Mouse (Mus musculus): Measurements from ENCODE around the gene Pcsk4.

Pcsk4 gene

GRCm38 (mm10) chr10:80296824-80297223 lies 32.5 kb downstream of the Pcsk4 start:
- DNase-seq (ENCODE audit: low read depth): no peak

GRCm38 (mm10) chr10:80295618-80296425 lies 33.5 kb downstream of the Pcsk4 start, which contains the start of gene Apc2:
TSS of gene Apc2 (plus strand) at chr10:80295977.
- peak; percentile 87 for DNase-seq (ENCODE audit: low read depth)

GRCm38 (mm10) chr10:80294788-80295303 lies 34.5 kb downstream of the Pcsk4 start:
- no peak for DNase-seq (ENCODE audit: low read depth)

GRCm38 (mm10) chr10:80294311-80294710 lies 35.0 kb downstream of the Pcsk4 start:
- DNase-seq (ENCODE audit: low read depth): no peak

- peak; percentile 61 for DNase-seq (ENCODE audit: low read depth)
These were observed 36.0 kb downstream of the Pcsk4 start for GRCm38 (mm10) chr10:80293325-80293724.

- peak; percentile 98 for DNase-seq (ENCODE audit: low read depth)
These were observed 36.8 kb downstream of the Pcsk4 start, which contains the start of gene Rps15 for GRCm38 (mm10) chr10:80292251-80293146. TSS of gene Rps15 (plus strand) at chr10:80292453.

- no peak for DNase-seq (ENCODE audit: low read depth)
These were observed 40.6 kb downstream of the Pcsk4 start for GRCm38 (mm10) chr10:80288657-80289056.

GRCm38 (mm10) chr10:80288097-80288496 lies 41.2 kb downstream of the Pcsk4 start:
- no peak for DNase-seq (ENCODE audit: low read depth)

- no peak for DNase-seq (ENCODE audit: low read depth)
These were observed 43.9 kb downstream of the Pcsk4 start for GRCm38 (mm10) chr10:80285222-80286070.

- DNase-seq (ENCODE audit: low read depth): no peak
These were observed 46.5 kb downstream of the Pcsk4 start for GRCm38 (mm10) chr10:80282481-80283441.

GRCm38 (mm10) chr10:80281921-80282371 lies 47.4 kb downstream of the Pcsk4 start:
- DNase-seq (ENCODE audit: low read depth): no peak

- no peak for DNase-seq (ENCODE audit: low read depth)
These were observed 48.0 kb downstream of the Pcsk4 start for GRCm38 (mm10) chr10:80281304-80281703.

GRCm38 (mm10) chr10:80279273-80279672 lies 50.0 kb downstream of the Pcsk4 start:
- DNase-seq (ENCODE audit: low read depth): no peak

- no peak for DNase-seq (ENCODE audit: low read depth)
These were observed 50.9 kb downstream of the Pcsk4 start for GRCm38 (mm10) chr10:80278390-80278789.

- no peak for DNase-seq (ENCODE audit: low read depth)
These were observed 53.1 kb downstream of the Pcsk4 start for GRCm38 (mm10) chr10:80276238-80276637.

GRCm38 (mm10) chr10:80273847-80274246 lies 55.5 kb downstream of the Pcsk4 start:
- DNase-seq (ENCODE audit: low read depth): no peak

GRCm38 (mm10) chr10:80271870-80272585 lies 57.3 kb downstream of the Pcsk4 start:
- no peak for DNase-seq (ENCODE audit: low read depth)

Measured in induced T-regulatory cell, adult 2 months (primary cell).